Mouse (Mus musculus) kidney, adult 11 months (tissue): ENCODE results near the gene Tyro3.

Experiments used
- DNase-seq: peaks from one replicate; pipeline ENCODE4 v3.0.0; 2022

Tyro3 gene

GRCm38 (mm10) chr2:119864484-119864883 lies 67.0 kb downstream of the Tyro3 start:
- DNase-seq = no peak
